Mouse (Mus musculus) liver, embryonic 13.5 days (tissue): ENCODE data around the gene Kctd10. TPM values are rescaled to one million over a fixed set of nuclear protein-coding genes. Genes with fewer than 3 reads are reported as not detected.
A peak's percentile ranks its signal among the peaks of the same experiment; 100 is the strongest.

Experiments
- ATAC-seq: fragments of 200-750 bp; cut with Nextera tagmentation; 2 replicates; pipeline ENCODE4 v1.8.0; 2017; ENCODE audit warnings: low read depth, mild to moderate bottlenecking, moderate number of reproducible peaks, moderate library complexity
- DNase-seq: peaks from one replicate; pipeline ENCODE4 v3.0.0; 2022
- H3K27ac ChIP-seq: fragments of 300-500 bp; sonication (generic); 2 replicates; pipeline ENCODE4 v1.5.1; 2015; ENCODE audit warnings: moderate library complexity, mild to moderate bottlenecking, inconsistent platforms
- H3K27me3 ChIP-seq: fragments of 300-500 bp; sonication (generic); 2 replicates; pipeline ENCODE4 v1.6.1; 2015; ENCODE audit warnings: mild to moderate bottlenecking, inconsistent platforms
- H3K36me3 ChIP-seq: fragments of 300-500 bp; sonication (generic); 2 replicates; pipeline ENCODE4 v1.6.1; 2015; ENCODE audit warnings: mild to moderate bottlenecking, inconsistent platforms
- H3K4me1 ChIP-seq: fragments of 300-500 bp; sonication (generic); replicated peaks from 2 replicates; pipeline ENCODE4 v1.6.1; 2015; ENCODE audit warnings: inconsistent platforms
- H3K4me2 ChIP-seq: fragments of 300-500 bp; sonication (generic); 2 replicates; pipeline ENCODE4 v1.6.1; 2015; ENCODE audit warnings: inconsistent platforms, mild to moderate bottlenecking, moderate library complexity
- H3K4me3 ChIP-seq: fragments of 300-500 bp; sonication (generic); replicated peaks from 2 replicates; pipeline ENCODE4 v1.5.1; 2015; ENCODE audit warnings: mild to moderate bottlenecking, inconsistent platforms
- H3K9ac ChIP-seq: fragments of 300-500 bp; sonication (generic); 2 replicates; pipeline ENCODE4 v1.6.1; 2015; ENCODE audit warnings: mild to moderate bottlenecking, inconsistent platforms
- H3K9me3 ChIP-seq: fragments of 300-500 bp; sonication (generic); replicated peaks from 2 replicates; pipeline ENCODE4 v1.6.1; 2016; ENCODE audit warnings: inconsistent platforms
- WGBS: fragments of 180-500 bp; shearing (Covaris S2); methylation state at CpG from one replicate; pipeline ENCODE4 v1.1.7; 2015; ENCODE audit not compliant: insufficient replicate concordance; 5-methylcytosine and 5-hydroxymethylcytosine counted together
- polyA plus RNA-seq: library from polyadenylated mRNA; unstranded; fragments of >200 nt; fragmentation: Nextera tagmentation; extraction: Ambion mirVana; gene quantifications from 2 replicates; pipeline ENCODE4 v1.2.1, GENCODE M21; 2015

Kctd10 gene
- 23.3 and 26.1 TPM in 2 replicates for polyA plus RNA-seq

DNA sequence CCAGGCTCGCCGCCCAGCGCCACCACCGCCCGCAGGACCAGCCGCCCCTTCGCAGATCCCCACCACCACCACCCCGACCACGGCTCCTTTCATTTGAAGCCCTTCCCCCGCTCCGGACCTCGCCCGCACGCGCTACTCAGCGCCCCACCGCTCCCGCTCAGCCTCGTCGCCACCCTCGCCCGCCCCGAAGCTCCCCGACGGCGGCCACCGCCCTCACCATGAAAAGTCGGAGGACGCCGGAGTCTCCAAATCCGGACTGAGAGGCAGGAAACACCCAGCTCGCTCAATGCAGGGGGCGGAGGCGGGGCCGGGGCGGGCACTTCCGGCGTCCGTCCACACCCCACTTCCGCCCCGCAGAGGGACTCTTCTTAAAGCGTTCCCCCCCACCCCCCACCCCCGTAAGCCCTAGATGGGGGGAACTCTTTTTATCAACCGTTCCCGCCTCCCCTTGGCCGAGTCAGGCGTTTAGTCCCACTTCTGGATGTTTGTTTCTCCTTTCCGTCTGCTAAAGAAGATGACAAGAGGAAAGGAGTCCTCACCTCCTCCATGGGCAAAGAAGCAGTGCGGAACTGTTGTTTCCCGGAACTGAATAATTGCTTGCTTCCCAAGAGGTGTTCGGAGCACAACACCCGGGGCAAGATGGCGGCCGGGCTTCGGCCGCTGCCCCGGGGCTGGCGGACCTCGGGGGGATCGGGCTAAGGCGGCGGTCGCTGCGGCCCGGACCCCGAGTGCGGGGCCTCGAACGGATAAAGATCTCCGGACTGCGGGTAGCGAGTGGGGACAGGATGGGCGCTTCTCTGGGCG lies at the start of gene Kctd10, which contains the start of gene Ube3b:
Gene Kctd10, minus strand, starts transcription at position 300 of the 804 bp plus-strand sequence.
Gene Ube3b, plus strand, starts transcription at position 399 of the 804 bp plus-strand sequence.
- no peaks in the 10 kb centered on the region for H3K9me3 ChIP-seq
- peak within 1 kb of the TSS; percentile 92 for H3K9ac ChIP-seq
- peaks cover 23% of the 10 kb centered on the region for H3K36me3 ChIP-seq
- under 1% methylated on average over 74 of the region's 74 CpGs for WGBS
- H3K4me3 ChIP-seq, result peak within 1 kb of the TSS; percentile 80
- H3K27me3 ChIP-seq, result no peaks in the 10 kb centered on the region
- peaks cover 61% of the 10 kb centered on the region for H3K4me1 ChIP-seq
- peak within 1 kb of the TSS; percentile 97 for H3K4me2 ChIP-seq
- peak; percentile 81 for DNase-seq
- peak; percentile 95 for ATAC-seq
- H3K27ac ChIP-seq, result peak within 1 kb of the TSS; percentile 94

DNA sequence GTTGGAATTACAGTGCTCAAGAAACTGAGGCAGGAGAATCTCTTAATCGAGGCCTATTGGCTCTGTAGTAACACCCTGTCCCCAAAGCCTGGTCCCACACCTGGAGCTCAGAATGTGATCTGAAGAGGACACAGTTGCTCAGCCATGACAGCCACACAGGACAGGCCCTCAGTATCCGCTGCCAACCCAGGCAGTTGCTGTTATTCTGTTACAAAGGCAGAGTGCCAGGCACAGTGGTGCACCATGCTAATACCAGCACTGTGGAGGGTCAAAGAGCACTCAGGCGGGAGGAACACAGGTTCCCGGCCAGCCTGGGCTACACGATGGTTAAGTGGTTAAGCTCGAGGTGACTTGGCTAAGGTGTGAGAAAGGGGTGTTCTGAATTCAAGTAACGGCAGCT lies 49.5 kb upstream of the Kctd10 start:
- no peak for ATAC-seq
- Histone ChIP-seq H3K4me3 (no peak overlapping the region), H3K4me1 (no peaks in the 10 kb centered on the region), H3K9ac (no peak overlapping the region), H3K36me3 (peaks cover 7% of the 10 kb centered on the region; the same call in 1 of the 2 replicates), H3K9me3 (no peaks in the 10 kb centered on the region), H3K4me2 (no peak overlapping the region), H3K27ac (no peak overlapping the region), H3K27me3 (no peaks in the 10 kb centered on the region)
- 62% methylated on average over 7 of the region's 7 CpGs for WGBS
- DNase-seq, result no peak

DNA sequence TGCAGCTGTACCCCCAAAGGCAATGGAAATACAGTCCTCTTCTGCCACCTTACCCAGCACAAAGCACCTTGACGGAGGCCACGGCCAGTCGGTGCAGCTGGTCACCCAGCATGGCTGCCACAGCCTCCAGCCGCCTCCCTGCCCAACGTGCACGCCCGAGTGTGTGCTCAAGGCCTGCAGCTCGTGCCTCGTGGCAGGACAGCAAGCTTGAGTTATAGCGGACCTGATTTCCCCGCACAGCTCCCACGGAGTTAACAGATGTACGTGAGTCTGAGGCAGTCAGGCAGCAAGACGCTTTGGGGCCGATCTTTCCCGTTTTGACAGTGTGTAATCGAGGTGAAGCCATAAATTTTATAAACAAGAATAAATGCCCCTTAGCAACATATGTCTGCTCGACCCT lies 48.3 kb upstream of the Kctd10 start:
- Histone ChIP-seq H3K27ac (no peak overlapping the region), H3K27me3 (no peaks in the 10 kb centered on the region), H3K4me1 (no peaks in the 10 kb centered on the region), H3K9ac (no peak overlapping the region), H3K36me3 (no peaks in the 10 kb centered on the region), H3K4me3 (no peak overlapping the region), H3K4me2 (no peak overlapping the region), H3K9me3 (no peaks in the 10 kb centered on the region)
- no peak for ATAC-seq
- DNase-seq, result no peak
- 68% methylated on average over 18 of the region's 18 CpGs for WGBS

DNA sequence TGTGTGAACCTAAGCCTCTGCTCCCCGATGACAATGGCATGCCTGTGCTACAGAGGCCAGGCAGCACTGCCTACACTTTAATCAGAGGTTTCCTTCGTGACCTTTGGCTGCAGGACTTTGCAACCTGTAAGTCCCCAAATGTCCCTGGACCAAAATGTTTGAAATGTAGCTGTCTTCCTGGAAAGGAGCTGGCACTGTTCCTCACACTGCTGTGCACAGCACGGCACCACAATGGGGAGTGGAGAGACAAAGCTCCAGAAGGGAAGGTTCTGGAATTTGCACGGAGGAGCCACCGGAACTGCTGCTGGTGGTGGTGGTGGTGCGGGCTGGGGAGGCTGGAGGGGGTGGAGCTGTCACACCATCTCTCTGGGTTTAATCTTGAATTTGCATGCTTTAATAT lies 46.4 kb upstream of the Kctd10 start:
- no peaks in the 10 kb centered on the region for H3K36me3 ChIP-seq

DNA sequence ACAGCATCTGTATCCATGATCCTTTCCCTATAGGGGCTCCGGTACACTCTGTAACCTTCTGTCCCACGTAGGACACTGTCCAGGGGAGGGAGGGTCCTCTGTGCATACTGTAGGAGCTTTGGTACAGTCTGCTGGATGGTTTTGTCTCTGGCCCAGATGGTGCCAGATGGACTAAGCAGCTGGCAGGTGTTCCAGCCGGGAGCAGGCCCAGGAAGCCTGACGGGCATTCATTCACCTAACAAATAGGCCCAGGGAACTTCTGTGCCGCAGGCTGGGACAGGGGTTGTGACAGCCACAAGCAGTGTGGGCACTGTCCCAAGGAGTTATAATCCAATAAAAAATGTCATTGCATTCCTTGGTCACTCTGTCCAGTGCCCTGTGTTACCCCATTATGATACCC lies 43.7 kb upstream of the Kctd10 start:
- no peak overlapping the region for H3K4me2 ChIP-seq
- no peaks in the 10 kb centered on the region for H3K27me3 ChIP-seq
- H3K27ac ChIP-seq, result no peak overlapping the region
- H3K4me3 ChIP-seq, result no peak overlapping the region
- H3K9me3 ChIP-seq, result no peaks in the 10 kb centered on the region
- peaks cover 16% of the 10 kb centered on the region for H3K4me1 ChIP-seq
- ATAC-seq (no peak), DNase-seq (no peak)
- WGBS, result 69% methylated on average over 5 of the region's 5 CpGs
- no peak overlapping the region for H3K9ac ChIP-seq
- H3K36me3 ChIP-seq, result peaks cover 22% of the 10 kb centered on the region

More for the DNA sequence above, 46.4 kb upstream of the Kctd10 start:
- no peaks in the 10 kb centered on the region for H3K9me3 ChIP-seq
- no peak overlapping the region for H3K27ac ChIP-seq
- no peak overlapping the region for H3K4me3 ChIP-seq
- H3K27me3 ChIP-seq, result no peaks in the 10 kb centered on the region
- no peak overlapping the region for H3K4me2 ChIP-seq
- no peak for ATAC-seq
- no peak for DNase-seq
- 64% methylated on average over 6 of the region's 6 CpGs for WGBS
- peaks cover 12% of the 10 kb centered on the region for H3K4me1 ChIP-seq
- H3K9ac ChIP-seq, result no peak overlapping the region

DNA sequence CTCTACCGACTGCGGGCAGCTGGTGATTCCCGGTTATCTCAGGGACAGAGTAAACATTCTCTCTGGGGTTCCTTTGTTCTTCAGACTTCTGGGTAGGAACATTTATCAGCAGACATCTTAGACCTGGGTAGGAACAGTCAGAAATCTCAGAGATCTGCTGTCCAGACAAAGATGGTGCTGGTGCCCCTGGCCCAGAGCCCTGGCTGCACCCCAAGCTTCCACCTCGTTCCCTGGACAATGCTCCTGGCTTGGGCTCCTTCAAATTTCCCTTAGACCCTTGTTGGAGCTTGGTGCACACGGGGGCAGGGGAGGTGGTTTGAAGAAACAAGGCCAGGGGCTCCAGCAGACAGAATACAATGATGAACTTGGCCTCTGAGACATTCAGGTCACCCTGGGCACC lies 42.3 kb upstream of the Kctd10 start:
- Histone ChIP-seq H3K4me3 (no peak overlapping the region), H3K4me2 (no peak overlapping the region), H3K36me3 (peaks cover 36% of the 10 kb centered on the region), H3K9me3 (no peaks in the 10 kb centered on the region), H3K9ac (no peak overlapping the region), H3K27me3 (no peaks in the 10 kb centered on the region), H3K27ac (peak overlapping the region; percentile 39; the same call in 1 of the 2 replicates), H3K4me1 (peaks cover 16% of the 10 kb centered on the region)
- 33% methylated on average over 5 of the region's 5 CpGs for WGBS
- no peak for DNase-seq
- no peak for ATAC-seq

DNA sequence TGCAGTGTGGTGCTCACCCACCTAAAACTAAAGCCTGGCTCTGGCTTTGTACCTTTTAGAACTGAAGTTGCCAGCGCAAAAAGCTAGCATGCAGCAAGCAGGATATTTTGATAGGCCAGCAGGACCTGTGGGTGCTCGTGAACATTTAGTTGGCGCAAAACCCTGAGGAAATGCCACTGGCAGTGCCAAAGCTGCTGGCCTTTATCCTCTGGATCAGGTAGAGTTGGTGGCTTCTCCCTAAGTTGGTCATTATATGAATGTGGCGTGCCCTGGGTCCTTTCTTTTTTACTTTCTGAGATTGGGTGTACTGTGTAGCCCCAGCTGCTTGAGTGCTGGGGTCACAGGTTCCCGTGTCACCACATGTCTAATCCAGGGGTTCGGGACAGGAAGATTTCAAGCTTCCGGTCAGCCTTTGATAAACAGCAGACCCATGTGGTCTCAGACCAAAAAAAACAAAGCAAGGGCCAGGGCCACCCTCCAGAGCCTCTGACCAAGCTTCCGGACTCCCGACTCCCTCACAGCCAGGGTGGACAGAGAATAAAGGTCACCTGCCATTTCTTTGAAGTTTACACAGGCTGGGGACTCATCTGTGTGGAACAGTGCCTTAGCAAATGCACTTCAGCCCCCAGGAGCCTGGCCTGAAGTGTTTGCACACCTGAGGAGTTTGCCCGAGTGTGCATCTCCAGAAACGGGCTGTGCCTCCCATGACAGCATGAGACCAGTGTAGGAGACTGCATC lies 41.4 kb upstream of the Kctd10 start:
- Histone ChIP-seq H3K9ac (no peak overlapping the region), H3K4me2 (no peak overlapping the region), H3K4me1 (peaks cover 16% of the 10 kb centered on the region), H3K9me3 (no peaks in the 10 kb centered on the region), H3K36me3 (peaks cover 44% of the 10 kb centered on the region), H3K4me3 (no peak overlapping the region), H3K27ac (peak overlapping the region; percentile 55), H3K27me3 (no peaks in the 10 kb centered on the region)
- DNase-seq (no peak), ATAC-seq (peak; percentile 65)
- 70% methylated on average over 11 of the region's 11 CpGs for WGBS

DNA sequence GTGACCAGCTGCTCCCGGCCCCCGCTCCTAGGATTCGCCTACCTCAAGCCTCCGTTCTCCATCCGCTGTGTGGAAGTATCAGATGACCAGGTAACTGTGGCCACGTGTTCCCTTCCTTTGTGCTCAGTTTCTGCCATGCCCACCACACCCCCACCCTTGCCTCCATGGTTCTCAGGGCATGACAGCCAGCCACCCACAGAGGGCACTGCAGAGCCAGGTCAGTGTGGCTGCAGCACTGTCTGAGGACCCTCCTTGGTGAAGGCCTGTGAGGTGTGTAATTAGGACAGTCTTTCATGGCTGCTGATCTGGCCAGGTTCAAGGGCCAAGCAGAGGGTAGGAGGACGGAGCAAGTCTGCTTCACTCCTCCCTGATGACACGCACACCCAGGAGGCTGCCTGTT lies 38.2 kb upstream of the Kctd10 start:
- Histone ChIP-seq H3K36me3 (peaks cover 71% of the 10 kb centered on the region), H3K9me3 (no peaks in the 10 kb centered on the region), H3K4me1 (peaks cover 18% of the 10 kb centered on the region), H3K4me3 (no peak overlapping the region), H3K4me2 (no peak overlapping the region), H3K27me3 (no peaks in the 10 kb centered on the region), H3K27ac (no peak overlapping the region), H3K9ac (no peak overlapping the region)
- no peak for ATAC-seq
- DNase-seq, result no peak
- 78% methylated on average over 8 of the region's 8 CpGs for WGBS

DNA sequence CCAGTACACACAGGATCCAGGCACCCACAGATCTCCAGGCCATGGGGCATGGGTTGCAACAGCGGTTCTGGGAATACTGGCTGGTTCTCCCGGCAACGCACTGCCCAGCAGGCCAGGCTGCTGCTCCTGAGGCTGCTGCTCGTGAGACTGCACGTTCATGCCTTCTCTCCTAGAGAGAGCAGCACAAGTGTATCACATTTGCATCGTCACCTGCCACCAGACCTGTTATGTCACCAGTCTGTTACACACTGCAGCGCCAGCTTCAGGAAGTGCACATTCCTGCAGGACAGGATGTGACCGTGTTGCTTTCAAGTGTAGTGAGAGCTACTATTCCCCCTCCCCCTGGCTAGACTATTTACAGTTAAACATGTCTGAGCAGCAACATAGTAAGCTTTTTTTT lies 36.5 kb upstream of the Kctd10 start:
- 78% methylated on average over 8 of the region's 8 CpGs for WGBS
- Histone ChIP-seq H3K27me3 (no peaks in the 10 kb centered on the region), H3K4me2 (no peak overlapping the region), H3K4me3 (no peak overlapping the region), H3K36me3 (peaks cover 88% of the 10 kb centered on the region), H3K4me1 (peaks cover 15% of the 10 kb centered on the region; the same call in 1 of the 2 replicates), H3K9ac (no peak overlapping the region), H3K27ac (no peak overlapping the region), H3K9me3 (no peaks in the 10 kb centered on the region)
- no peak for DNase-seq
- ATAC-seq, result no peak

DNA sequence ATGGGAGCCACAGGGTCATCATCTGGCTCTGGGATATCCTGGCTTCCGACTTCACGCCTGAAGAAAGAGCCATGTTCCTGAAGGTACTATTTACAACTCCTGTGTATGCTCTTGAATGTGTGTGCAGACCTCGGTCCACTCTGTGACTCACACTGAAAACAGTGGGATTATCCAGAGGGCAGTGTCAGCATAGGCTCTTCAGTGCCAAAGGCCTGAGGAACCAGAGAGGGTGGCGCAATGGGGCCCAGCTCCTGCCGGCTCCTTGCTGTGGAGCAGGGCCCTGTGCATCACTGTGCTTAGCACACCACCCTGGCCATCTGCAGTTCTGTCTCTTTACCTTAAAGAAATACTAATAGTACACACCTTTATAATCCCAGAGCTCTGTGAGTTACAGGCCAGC lies 35.3 kb upstream of the Kctd10 start:
- no peak overlapping the region for H3K9ac ChIP-seq
- H3K4me1 ChIP-seq, result peaks cover 10% of the 10 kb centered on the region; the same call in 1 of the 2 replicates
- H3K27ac ChIP-seq, result no peak overlapping the region
- no peaks in the 10 kb centered on the region for H3K9me3 ChIP-seq
- H3K4me3 ChIP-seq, result no peak overlapping the region
- no peak overlapping the region for H3K4me2 ChIP-seq
- ATAC-seq, result no peak
- no peaks in the 10 kb centered on the region for H3K27me3 ChIP-seq
- no peak for DNase-seq
- peaks cover 95% of the 10 kb centered on the region for H3K36me3 ChIP-seq
- 88% methylated on average over 5 of the region's 5 CpGs for WGBS

DNA sequence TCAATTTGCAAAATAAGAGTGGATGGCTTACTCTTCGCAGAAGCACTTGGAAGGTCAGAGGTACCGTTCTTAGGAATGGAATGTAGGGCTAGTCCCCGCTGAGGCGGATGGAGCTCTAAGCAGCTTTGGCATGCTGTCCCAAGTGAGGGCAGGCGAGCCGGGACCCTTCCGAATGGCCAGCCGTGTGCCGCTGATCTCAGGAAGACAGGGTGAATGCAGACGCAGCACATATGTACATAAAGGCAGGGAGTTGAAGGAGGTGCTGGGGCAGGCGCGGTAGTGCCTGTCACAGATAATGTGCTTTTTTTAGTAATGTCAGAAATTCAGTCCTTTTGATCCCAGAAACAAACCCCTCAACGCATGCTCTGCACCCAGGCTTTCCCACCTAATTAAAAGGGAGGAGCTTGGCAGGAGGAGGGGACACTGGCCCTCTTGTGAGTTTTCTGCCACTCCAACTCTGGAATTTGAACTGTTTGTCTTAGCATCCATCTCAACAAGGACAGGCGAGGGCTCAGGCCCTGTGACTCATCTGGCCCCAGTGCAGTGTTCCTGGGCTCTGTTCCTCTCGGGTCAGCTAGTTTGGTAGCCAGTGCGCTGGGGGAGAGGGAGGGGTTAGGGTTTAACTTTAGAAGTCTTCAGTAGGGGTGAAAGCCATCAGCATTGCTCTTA lies 32.9 kb upstream of the Kctd10 start:
- Histone ChIP-seq H3K4me1 (peaks cover 10% of the 10 kb centered on the region; the same call in 1 of the 2 replicates), H3K27ac (0 out of 2 replicates have a peak overlapping the region, but pooled peaks have one; percentile 6), H3K4me2 (no peak overlapping the region), H3K4me3 (no peak overlapping the region), H3K27me3 (no peaks in the 10 kb centered on the region), H3K36me3 (peaks cover 95% of the 10 kb centered on the region), H3K9me3 (no peaks in the 10 kb centered on the region), H3K9ac (no peak overlapping the region)
- DNase-seq (no peak), ATAC-seq (0 out of 2 replicates have a peak, but pooled peaks have one; percentile 22)
- WGBS, result 76% methylated on average over 16 of the region's 16 CpGs
